Mouse (Mus musculus) midbrain, embryonic 10.5 days (tissue): ENCODE results near the gene Kcnd2. TPM values are rescaled to one million over a fixed set of nuclear protein-coding genes. Genes with fewer than 3 reads are reported as not detected.

Experiments
- DNase-seq: peaks from one replicate; pipeline ENCODE4 v3.0.0-alpha.2; 2017; ENCODE audit warnings: low spot score
- H3K27ac ChIP-seq: fragments of 300-500 bp; sonication (generic); replicated peaks from 2 replicates; pipeline ENCODE4 v1.5.1; 2016; ENCODE audit warnings: mild to moderate bottlenecking
- H3K27me3 ChIP-seq: fragments of 300-500 bp; sonication (generic); 2 replicates; pipeline ENCODE4 v1.6.1; 2016; ENCODE audit warnings: low read depth, mild to moderate bottlenecking; ENCODE audit not compliant: poor library complexity, severe bottlenecking
- H3K36me3 ChIP-seq: fragments of 300-500 bp; sonication (generic); 2 replicates; pipeline ENCODE4 v1.6.1; 2016; ENCODE audit warnings: mild to moderate bottlenecking, moderate library complexity
- H3K4me1 ChIP-seq: fragments of 300-500 bp; sonication (generic); 2 replicates; pipeline ENCODE4 v1.6.1; 2016
- H3K4me3 ChIP-seq: fragments of 300-500 bp; sonication (generic); 2 replicates; pipeline ENCODE4 v1.5.1; 2016; ENCODE audit warnings: mild to moderate bottlenecking, moderate library complexity
- H3K9me3 ChIP-seq: fragments of 300-500 bp; sonication (generic); replicated peaks from 2 replicates; pipeline ENCODE4 v1.6.1; 2016; ENCODE audit warnings: mild to moderate bottlenecking
- WGBS: fragments of 180-500 bp; shearing (Covaris S2); methylation state at CpG from one replicate; pipeline ENCODE4 v1.1.7; 2016; 5-methylcytosine and 5-hydroxymethylcytosine counted together
- polyA plus RNA-seq: library from polyadenylated mRNA; unstranded; fragments of >200 nt; fragmentation: Nextera tagmentation; extraction: Ambion mirVana; gene quantifications from 2 replicates; pipeline ENCODE4 v1.2.1, GENCODE M21; 2016

Gene Kcnd2
- polyA plus RNA-seq, 1 experiment from 2014 or later = 0.31 TPM

DNA sequence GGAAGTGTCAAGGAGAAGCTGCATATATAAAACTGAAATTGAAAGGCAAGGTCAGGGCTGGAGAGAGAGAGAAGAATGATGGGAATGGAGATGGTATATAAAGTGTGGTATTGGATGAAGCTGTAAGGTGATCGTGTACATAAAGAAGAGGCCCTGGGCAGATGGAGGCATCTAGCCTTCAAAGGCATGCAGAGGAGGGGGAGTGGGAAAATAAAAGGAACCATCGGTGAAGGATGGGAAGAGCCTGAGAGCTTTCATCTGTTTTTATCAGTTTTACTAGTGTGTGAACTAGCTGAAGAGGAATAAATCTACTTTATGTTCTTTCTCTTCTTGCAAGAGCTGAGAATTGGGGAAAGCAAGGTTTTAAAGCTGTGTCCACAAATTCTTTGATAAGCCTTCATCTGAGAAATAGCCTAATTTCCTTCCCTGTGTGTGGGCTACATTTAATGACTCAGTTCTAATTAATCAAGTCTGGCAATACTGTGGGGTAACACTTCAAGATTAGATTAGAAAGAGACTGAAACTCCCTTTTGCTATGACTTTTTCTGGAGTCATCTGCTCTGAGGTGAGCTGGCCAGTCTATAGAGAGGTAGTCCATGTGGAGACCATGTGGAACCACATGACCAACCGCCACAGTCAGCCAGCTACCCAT lies 529.4 kb downstream of the Kcnd2 start:
- WGBS = 88% methylated on average over 3 of the region's 3 CpGs
- no peaks in the 10 kb centered on the region for H3K27me3 ChIP-seq

GRCm38 (mm10) chr6:21747536-21747935 lies 532.2 kb downstream of the Kcnd2 start:
- DNase-seq = no peak
- Histone ChIP-seq H3K27me3 (no peaks in the 10 kb centered on the region), H3K4me3 (no peak overlapping the region), H3K36me3 (no peaks in the 10 kb centered on the region), H3K9me3 (no peaks in the 10 kb centered on the region), H3K27ac (no peak overlapping the region), H3K4me1 (no peaks in the 10 kb centered on the region)
- 91% methylated on average over 1 of the region's 1 CpGs for WGBS

More for the DNA sequence above, 529.4 kb downstream of the Kcnd2 start:
- Histone ChIP-seq H3K36me3 (no peaks in the 10 kb centered on the region), H3K4me3 (no peak overlapping the region), H3K27ac (no peak overlapping the region), H3K4me1 (no peaks in the 10 kb centered on the region), H3K9me3 (no peaks in the 10 kb centered on the region)
- no peak for DNase-seq

- Histone ChIP-seq H3K4me1 (no peaks in the 10 kb centered on the region), H3K4me3 (no peak overlapping the region), H3K9me3 (no peaks in the 10 kb centered on the region), H3K27ac (no peak overlapping the region), H3K27me3 (no peaks in the 10 kb centered on the region), H3K36me3 (peaks cover 6% of the 10 kb centered on the region; the same call in 1 of the 2 replicates)
- DNase-seq = no peak
- WGBS = 92% methylated on average over 12 of the region's 12 CpGs
These were observed 552.5 kb downstream of the Kcnd2 start for GRCm38 (mm10) chr6:21767787-21768221.

DNA sequence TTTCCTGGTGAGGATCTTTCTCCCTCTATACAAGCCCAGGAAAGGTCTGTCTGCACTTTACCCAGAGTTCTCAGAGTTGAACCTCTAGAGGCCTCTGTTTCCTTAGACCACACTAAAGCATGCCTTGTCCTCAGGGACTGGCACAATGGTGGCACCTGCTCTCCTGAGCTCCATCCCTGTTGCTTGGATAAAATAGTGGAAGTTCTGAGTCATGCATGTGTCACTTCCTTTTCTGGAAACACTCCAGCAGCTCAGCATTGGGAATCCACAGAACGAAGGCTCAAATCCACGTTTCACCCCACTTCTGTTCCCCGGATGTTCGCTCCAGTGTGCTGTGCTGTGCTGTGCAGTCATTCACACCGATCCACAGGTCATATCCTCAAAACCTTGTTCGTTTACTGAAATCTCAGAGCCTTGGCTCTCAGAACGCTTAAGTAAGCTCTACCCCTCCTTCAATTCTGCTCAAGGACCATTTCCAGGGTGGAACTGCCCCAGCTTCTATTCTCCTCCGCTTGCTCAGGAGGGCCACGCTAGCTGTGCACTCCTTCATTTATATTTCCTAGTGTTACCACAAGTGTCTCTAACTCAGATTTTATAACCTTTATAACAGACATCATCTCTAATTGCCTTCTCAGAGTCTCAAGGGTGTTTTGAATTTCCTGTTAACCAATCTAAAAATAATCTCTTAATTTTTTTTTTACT lies 553.6 kb downstream of the Kcnd2 start:
- WGBS = 95% methylated on average over 9 of the region's 9 CpGs
- Histone ChIP-seq H3K9me3 (no peaks in the 10 kb centered on the region), H3K27me3 (no peaks in the 10 kb centered on the region), H3K4me1 (no peaks in the 10 kb centered on the region), H3K27ac (no peak overlapping the region), H3K36me3 (peaks cover 6% of the 10 kb centered on the region; the same call in 1 of the 2 replicates), H3K4me3 (no peak overlapping the region)
- no peak for DNase-seq

DNA sequence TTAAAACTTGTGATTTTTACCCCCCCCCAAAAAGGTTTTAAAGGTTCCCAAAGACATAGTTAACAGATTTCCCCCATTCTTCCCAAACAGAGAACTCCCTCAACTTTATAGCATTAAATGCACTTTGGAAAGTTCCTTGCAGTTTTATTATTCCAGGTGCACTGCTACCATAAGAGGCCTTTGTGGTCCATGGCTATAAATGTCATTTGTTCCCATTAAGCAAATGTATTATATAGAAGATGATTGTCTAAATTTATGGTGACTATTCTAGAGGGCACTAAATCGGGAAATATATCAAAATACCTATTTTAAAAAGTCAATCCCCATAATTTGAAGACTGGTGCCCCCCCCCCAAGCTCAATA lies 554.1 kb downstream of the Kcnd2 start:
- H3K4me1 ChIP-seq = no peaks in the 10 kb centered on the region
- no peaks in the 10 kb centered on the region for H3K9me3 ChIP-seq
- no peaks in the 10 kb centered on the region for H3K27me3 ChIP-seq
- H3K27ac ChIP-seq = no peak overlapping the region
- no peak overlapping the region for H3K4me3 ChIP-seq
- no peak for DNase-seq
- WGBS = 89% methylated on average over 1 of the region's 1 CpGs
- H3K36me3 ChIP-seq = peaks cover 6% of the 10 kb centered on the region; the same call in 1 of the 2 replicates

- WGBS = 88% methylated on average over 7 of the region's 7 CpGs
- no peaks in the 10 kb centered on the region for H3K9me3 ChIP-seq
- no peaks in the 10 kb centered on the region for H3K4me1 ChIP-seq
- no peaks in the 10 kb centered on the region for H3K27me3 ChIP-seq
- H3K36me3 ChIP-seq = peaks cover 6% of the 10 kb centered on the region; the same call in 1 of the 2 replicates
- DNase-seq = no peak
- H3K4me3 ChIP-seq = no peak overlapping the region
- H3K27ac ChIP-seq = no peak overlapping the region
These were observed 559.1 kb downstream of the Kcnd2 start for GRCm38 (mm10) chr6:21774213-21774916.
